Mouse (Mus musculus): ENCODE measurements around the gene Klc4.
A peak's percentile ranks its signal among the peaks of the same experiment; 100 is the strongest.

Klc4 gene

DNA sequence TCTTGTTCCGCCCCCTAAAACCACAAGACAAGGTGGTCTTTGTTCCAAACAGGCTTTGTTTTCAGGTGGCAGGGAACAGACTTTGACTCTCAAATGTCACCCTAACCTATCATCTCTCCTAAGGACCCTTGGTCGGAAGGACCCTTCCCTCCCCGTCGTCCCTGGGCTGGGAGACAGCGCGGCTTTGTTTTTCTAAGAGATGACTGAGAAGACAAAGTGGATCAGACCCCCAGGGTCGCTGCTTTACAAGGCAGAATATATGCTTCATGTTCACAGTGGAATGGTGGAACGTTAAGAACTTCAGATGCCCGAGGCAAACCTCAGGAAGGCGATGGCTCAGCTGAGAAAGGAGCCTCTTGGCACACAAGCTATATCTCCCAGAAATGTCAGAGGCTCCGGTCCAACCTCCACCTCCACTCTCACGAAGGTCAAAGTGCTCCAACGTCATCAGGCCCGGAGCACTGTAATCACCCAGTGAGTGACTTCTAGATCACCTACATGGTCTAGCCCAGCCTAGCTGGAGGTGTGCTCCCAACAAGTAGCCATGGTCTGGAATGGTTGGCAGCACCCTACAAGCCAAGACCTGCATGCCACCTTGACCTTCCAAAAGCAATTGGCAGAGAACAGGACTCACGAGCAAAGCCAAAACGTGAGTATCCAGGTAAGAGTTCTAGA is 26.0 kb downstream of the Klc4 start:
- DNase-seq: no peak

DNA sequence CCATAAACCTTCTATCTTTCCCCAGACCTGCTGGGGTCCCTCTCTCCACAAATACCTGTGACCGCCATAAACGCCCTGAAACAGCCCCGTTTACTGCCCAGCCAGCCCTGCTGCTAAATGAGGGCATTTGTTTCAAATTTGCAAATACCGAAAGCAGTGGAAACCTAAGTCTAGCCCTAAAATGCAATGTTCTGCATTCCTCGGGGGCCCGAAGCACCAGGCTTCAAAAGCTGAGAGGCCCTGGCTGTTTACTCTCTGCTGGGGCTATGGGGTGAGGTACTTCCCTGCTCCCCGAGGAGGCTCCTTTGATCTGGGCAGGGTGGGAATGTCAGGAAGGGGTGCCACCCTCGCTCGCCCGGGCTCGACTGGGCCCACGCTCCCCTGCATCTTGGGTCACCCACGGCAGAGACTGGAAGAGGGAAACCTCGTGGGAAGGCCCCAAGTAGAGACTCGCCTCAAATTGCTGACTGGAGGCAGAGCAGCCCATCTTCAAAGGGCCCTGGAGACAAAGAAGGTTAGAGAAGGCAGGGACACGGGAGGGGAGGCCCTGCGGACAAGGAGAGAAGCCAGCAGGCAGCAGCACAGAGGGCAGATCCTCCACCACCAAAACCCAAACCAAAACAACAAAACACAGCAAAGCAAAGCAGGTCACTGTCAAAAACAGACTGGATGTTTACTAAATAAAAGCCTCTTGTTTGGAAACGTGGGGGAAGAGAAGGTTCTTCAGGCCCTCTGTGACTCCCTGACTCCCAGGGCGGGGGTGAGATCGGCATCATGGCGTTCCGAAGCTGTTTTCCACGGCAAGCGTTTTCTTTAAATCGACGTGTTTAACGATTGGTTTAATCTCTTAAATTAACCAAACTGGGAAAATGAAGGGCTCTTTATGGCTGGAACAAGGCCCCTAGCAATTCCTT is 26.8 kb downstream of the Klc4 start:
- DNase-seq: no peak

DNA sequence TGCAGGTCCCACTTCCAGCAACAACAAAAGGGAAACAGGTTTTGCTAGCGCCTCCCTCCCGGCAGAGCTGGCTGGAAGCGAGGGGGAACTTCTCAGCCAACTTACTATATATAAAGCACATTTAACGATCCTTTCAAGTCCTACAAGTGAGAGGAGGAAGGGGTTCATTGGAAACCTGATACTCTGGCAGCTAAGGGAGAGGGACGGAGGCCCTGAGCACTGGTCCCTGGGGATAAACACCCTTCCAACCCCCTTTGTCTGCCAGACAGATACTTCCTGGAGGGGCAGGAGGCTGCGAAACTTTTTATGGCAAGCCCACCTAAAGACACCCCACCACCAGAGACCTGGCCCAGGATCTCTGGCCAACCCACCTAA is 27.4 kb downstream of the Klc4 start:
- DNase-seq: no peak

DNA sequence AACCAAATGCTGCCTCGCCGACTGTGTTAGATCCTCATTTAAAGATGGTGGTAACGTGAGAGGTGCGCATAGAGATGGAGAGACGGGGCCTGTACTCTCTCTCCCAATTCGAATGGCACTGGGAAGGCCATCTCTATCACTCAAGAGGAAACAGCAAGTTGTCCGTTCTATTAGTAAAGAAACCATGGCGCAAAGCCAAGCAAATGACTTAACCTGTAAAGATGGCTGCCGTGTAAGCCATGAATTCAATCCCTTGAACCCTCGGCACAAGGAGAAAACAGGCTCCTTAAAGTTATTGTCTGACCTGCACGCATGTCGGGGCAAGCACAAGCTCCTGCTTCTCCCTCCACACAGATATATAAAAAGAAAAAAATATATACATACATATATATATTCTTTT is 28.0 kb downstream of the Klc4 start:
- no peak for DNase-seq

DNA sequence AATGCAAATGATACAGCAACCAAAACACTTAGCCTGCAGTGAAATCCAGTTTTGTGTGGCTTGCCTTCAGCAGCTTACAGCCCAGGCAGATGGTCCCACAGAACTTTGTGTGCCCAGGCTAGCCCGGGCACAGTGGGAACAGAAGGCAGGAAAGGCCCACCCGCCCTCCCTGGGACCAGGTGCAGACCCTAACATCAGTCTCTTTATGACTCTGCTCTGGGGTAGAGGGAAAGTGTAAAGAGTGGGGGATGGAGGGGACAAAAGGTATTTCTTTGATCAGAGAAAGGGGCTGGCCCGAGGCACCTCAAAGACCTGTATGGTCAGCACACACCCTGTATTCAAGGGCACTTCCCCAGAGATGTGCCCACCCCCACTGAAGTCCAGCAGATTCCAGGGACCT is 32.6 kb downstream of the Klc4 start:
- DNase-seq: no peak

DNA sequence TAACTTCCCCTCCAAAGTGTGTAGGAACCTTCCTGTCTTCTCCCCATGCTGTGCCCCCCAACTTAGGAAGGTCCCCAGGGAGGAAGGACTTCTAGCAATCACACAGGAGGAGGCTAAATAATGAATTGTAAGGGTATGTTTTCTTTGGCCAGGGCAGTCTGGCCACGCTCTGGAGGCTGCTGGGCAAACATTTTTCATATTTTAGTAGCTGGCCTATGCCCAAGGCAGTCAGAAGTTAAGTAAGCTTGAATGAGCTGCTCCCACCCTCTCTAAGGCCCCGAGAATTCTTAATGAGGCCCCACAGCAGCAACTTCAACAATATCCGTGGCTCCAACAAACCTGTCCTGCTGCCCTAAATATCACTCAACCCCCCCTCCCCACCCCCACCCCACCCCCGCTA is 33.0 kb downstream of the Klc4 start:
- DNase-seq: peak; percentile 36 to 65

DNA sequence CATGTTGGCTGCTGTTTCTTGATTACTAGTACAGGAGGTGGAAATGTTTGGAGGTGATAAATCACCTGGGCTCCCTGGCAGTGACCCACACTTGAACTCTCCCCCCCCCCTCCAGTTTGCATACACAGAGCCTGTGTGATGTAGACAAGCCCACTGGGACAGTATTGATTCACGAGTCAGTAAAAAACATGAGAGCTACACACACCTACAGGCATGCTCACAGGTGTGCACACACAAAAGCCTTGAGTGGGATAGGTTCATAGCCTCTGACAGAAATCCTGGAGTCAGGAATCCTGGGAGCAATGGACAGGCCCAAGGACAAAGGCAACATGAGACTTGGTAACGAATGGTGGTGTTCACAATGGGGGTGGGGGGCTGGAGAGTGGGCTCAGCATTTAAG is 33.6 kb downstream of the Klc4 start:
- no peak for DNase-seq

DNA sequence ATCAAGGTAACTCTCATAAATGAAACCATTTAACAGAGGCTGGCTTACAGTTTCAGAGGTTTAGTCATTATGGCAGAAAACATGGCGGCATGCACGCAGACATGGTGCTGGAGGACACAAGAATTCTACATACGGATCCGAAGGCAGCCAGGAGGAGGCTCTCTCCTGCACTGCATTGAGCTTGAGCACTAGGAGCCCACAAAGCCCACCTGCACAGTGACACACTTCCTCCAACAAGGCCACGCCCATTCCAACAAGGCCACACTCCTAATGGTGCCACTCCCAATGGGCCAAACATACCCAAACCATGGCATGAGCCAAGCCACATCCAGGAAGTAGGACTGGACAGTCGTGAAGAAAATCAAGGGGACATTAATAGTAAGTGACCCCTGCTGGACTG is 34.5 kb downstream of the Klc4 start:
- DNase-seq: no peak

DNA sequence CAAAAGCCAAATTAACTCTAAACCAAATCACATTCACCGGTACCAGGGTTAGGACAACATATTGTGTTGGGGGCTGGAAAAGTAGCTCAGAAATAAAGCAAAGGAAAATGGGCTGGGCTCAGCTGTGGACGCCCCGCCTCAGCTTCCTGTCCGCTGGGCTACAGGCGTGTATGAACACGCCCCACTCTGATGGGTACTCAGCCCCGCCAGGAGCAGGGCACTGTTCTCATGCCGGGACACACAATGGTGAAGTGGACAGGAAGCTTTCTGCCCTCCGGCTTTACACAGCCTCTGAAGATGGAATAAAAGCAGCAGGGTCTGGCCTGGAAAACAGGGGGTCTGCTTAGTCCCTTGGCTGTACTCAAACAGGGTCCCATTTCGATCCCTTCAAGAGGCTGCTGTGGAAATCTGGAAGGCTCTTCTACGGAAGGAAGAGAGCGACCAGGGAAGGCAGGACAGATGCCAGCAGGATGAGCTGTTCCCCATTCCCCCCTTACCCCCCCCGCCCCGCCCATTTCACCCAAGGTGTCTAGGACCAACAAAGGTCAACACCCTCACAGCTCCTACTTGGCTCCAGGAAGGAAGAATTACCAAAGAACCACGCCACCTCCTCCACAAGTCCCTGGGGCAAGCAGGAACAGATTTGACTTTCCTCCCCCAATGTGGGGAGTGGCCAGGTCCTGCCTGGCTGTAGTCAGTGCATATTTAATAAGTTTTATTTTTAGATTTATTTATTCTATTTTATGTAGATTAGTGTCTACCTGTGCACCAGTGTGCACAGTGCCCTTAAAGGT is 35.9 kb downstream of the Klc4 start:
- peak; percentile 65 to 77 for DNase-seq

DNA sequence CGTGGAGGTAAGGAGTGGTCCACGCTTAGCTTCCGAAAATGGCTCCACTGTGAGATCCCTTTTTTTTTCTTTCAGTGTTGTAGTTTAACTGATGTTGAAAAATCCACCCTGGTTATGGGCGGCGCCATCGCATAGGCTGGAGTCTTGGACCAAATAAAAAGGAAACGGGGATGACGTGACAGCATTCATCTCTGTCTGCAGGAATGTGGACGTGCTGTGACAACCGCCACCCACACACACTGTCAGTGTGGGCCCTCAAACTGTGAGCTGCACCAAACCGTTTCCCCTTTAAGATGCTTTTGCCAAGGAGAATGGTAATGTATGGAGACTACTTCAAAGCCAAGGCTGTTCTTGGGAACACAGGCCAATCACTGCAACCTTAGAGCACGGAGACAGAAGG is 39.8 kb downstream of the Klc4 start:
- no peak for DNase-seq

DNA sequence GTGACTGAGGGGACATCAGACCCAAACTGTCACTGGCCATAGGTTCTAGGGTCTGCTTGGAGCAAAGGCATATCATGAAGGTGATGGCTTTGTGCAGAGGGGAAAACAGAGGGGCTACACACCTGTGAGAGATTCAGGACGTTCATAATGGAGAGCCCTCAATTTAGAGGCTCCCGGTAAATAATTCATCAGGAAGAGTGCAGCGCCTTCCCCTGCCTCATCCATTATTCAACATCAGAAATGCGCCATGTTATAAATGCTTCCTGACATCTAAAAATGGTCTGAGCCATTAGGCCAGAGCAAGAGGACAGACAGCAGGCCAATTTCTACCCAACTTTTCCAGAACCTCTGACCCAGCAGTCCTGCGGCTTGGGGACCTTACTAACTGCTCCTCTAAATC is 40.7 kb downstream of the Klc4 start:
- DNase-seq: no peak

DNA sequence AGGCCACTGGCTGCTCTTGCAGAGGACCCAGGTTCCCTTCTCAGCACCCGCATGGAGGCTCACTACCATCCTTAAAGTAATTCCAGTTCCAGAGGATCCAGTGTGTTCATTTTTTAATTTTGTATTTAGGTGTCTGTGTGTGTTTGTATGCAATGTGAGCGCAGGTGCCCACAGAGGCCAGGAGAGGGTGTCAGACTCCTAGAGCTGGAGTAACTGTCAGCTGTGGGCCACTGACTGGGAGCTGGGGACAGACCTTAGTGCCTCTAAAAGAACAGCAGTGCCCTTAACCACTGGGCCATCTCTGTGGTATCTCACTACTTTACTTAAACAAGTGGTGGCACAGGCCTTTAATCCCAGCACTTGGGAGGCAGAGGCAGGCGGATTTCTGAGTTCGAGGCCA is 42.6 kb downstream of the Klc4 start:
- DNase-seq: no peak

DNA sequence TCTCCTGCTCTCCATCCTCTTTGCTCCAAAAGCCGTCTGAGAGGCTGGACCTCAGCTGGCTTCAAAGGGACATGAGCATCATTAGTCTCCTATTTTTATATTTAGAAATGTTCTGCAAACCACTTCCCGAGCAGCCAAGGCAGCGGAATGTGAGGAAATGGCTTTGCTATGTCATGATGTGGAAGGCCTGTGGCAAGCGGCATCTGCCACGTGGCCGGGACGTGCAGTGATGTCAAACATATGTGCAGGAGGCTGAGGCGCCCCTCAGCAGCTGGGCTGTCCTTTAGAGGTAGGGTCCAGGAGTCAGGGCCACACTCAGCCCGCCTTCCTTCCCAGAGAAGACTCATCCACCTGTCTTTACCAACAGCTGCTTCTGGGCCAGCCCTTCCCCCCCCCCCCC is 43.6 kb downstream of the Klc4 start:
- DNase-seq: peak in 1 of 2 experiments; percentile 44

DNA sequence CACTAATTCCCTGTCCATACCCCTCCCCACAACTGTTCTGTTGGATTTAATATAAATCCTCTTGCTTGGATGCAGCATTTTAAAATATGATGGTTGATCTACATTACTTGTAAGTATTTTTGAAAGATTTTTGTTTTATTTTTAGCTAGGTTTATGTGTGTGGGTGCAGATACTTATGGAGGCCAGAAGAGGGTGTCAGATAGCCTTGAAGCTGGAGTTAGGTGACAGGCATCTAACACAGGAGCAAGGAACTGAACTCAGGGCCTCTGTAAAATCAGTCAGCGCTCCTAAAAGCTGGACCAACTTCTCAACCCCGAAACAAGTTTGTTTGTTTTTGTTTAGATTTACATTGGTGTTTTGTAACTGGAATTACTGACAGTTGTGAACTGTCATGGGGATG is 45.3 kb downstream of the Klc4 start:
- no peak for DNase-seq

DNA sequence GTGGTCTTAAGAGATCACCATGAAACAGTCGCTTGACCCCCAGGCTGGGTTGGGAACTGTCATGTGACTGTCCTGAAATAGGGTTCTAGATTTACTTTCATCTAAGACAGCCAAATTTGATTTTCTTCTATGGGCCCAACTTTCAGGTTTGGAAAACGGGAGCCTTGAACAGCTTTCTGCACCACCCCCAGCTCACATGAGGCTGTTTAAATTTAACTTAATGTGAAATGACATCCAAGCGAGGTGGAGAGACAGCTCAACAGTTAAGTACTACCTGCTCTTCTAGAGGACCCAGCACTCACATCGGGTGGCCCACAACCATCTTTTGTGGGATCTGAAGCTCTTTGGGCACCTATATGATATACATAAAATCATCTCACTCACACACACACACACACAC is 46.9 kb downstream of the Klc4 start:
- no peak for DNase-seq

DNA sequence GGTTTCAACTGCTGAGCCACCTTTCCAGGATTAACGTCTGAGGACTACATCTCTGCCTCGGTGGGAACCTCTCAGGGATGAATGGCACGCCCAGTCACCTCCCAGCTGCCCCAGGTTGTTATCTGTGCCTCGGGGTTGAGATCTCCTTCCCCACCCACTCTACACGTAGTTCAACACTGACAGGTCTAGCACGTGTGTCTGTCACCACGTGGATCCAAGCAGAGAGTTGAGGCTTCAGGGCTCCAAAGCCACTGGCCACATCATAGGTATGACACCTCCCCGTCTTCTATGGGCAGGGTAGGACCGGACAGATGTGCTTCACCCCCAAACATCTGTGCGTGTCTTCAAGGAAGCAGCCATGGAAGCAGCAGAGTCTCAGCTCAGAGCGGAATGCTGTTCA is 47.9 kb downstream of the Klc4 start:
- no peak for DNase-seq

DNA sequence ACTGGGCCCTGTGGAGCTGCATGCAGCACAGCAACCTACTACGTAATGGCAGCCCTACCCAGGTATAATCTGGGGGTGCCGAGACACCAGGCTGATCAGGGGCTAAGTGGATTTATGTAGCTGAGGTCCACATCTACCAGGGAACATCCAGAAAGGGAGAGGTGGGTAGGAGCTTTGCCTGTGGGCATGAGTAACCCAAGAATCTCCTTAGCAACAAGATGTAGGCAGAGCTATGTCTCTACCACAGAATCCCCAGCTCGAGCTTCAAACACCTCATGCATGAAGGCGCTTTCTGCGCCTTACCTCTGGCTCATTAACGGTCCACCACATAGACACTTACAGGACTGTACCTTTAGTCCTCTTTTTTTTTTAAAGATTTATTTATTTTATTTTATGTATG is 50.5 kb downstream of the Klc4 start:
- no peak for DNase-seq

DNA sequence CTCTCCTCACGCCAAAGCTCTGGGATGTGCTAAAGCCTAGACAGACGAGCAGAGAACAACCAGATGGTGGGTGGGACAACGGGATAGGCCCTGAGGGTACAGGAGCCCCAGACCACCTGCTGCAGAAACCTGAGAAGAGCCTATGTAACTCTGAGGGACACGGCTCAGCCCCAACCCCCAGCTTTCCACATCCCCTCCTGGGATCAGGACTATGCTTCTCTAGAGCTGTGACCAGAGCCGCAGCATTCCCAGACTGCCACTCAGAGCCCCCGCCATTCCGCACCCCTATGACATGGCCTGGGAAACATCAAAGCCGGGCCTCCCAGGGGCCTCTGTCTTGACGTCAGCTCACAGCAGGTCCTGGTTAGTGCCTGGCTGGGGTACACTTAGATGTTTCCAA is 51.2 kb downstream of the Klc4 start:
- DNase-seq: no peak

DNA sequence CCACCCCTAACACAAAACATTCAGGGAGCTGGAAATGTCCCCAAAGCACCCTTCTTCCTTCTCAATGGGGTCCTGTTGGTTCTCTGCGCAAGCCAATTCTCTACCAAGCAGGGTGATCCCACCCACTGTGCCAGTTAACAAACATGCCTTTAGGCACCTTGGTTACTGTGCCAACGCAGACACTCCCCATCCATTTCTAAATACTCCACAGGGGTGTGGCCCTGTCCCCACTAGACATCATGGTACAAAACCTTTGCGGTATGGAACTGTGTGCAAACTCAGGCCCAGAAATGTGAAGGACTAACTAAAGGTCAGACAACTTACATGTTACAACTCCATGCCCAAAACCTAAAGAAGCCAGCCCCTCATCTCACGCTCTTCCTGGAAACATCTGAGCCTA is 52.7 kb downstream of the Klc4 start:
- peak; percentile 52 to 76 for DNase-seq

DNA sequence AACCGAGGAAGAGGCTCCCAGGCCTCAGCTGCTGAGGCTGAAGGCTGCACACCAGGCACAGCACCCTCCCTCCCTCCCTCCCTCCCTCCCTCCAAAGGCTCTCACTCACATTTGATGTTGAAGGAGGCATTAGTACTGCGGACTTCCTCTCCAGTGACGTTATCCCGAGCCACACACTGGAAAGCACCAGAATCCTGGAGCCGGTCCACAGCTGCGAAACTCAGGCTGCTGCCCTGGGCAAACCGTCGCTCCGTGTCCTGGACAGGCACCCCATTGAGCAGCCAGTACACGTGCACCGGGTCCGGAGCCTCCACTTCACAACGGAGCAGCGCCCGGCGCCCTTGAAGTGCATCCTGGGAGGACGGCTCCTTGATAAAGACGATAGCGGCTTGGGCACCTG is 54.4 kb downstream of the Klc4 start:
- DNase-seq: peak; percentile 58 to 61

DNA sequence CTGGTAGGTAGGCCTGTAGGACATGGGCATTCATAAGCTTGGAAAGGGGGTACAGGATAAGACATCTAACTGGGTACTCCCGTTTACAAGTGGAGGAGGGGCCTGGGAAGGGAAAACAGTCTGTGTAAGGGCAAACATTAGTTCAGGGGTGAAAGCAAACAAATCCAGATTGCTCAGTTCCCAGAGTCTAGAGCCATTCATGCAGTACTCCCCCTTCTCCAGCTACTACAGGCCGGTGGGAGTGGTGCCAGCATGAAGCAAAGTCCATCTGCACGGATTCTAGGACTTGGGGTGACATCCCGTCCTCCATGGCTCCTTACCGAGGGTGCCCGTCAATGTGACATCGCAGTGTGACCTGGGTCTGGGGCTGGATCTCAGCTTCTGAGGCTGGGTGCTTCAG is 55.4 kb downstream of the Klc4 start:
- peak in 1 of 2 experiments; percentile 46 for DNase-seq

DNA sequence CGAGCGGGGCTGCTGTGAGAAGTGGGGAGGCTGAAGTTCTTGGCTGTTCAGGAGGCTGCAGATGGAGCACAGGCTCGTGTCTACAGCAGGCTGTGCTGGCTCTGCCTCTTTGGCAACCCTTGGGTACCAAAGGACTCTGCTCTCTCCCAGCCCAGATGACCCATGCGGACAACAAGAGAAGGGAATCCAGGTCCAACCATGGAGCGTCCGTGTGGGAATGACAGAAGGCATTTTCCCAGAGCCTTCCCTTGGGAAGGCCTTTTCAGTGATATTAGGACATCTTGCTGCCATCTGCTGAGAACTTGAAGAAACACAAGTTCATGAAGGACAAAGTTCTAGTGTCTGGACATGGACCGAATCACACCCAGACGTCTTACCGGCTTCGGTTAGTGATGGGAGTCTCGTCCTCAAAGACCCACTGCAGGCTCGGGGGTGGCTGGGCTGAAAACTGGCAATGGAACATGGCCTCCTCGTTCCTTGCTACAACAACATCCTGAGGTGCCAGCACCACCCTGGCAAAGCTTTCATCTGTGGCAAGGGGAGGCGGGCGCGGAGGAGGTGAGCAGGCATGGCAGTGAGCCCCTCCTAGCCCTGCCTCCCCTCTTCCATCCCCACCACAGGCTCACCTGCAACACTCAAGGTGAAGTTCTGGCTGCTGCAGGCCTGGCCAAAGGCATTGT is 56.0 kb downstream of the Klc4 start:
- no peak for DNase-seq

DNA sequence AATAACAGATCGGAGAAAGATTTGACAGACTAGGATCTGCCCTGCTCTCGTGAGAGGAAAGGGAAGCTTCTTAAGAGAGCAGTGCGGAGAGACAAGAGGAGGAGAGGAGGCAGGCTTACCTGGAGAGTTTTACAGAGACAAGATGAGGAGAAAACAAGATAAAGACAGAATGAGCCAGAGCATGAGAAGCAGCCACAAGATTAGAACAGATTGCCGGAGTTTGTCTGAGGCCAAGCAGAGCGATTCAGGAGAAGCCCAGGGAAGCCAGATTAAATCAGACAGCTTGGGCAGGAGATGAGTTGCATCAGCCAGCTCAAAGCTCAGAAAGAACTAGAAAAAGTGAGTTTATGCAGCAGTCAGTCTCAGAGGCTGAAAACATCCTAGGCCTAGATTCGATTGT is 56.9 kb downstream of the Klc4 start:
- DNase-seq: no peak
